Mouse (Mus musculus): ENCODE data around the gene 4931440F15Rik.

The 4931440F15Rik gene

GRCm38 (mm10) chr11:29801432-29802427 lies 23.7 kb downstream of the 4931440F15Rik start:
- DNase-seq (ENCODE audit: low read depth, low spot score) = no peak

- no peak for DNase-seq (ENCODE audit: low read depth, low spot score)
These were observed 25.6 kb downstream of the 4931440F15Rik start for GRCm38 (mm10) chr11:29799839-29800238.

GRCm38 (mm10) chr11:29795106-29795505 lies 30.4 kb downstream of the 4931440F15Rik start:
- DNase-seq (ENCODE audit: low read depth, low spot score) = no peak

- DNase-seq (ENCODE audit: low read depth, low spot score) = no peak
These were observed 31.0 kb downstream of the 4931440F15Rik start for GRCm38 (mm10) chr11:29794475-29794874.

GRCm38 (mm10) chr11:29790796-29791195 lies 34.7 kb downstream of the 4931440F15Rik start:
- no peak for DNase-seq (ENCODE audit: low read depth, low spot score)

- DNase-seq (ENCODE audit: low read depth, low spot score) = no peak
These were observed 36.4 kb downstream of the 4931440F15Rik start for GRCm38 (mm10) chr11:29788921-29789638.

GRCm38 (mm10) chr11:29788499-29788898 lies 37.0 kb downstream of the 4931440F15Rik start:
- no peak for DNase-seq (ENCODE audit: low read depth, low spot score)

- no peak for DNase-seq (ENCODE audit: low read depth, low spot score)
These were observed 38.0 kb downstream of the 4931440F15Rik start for GRCm38 (mm10) chr11:29787473-29787872.

- DNase-seq (ENCODE audit: low read depth, low spot score) = no peak
These were observed 38.8 kb downstream of the 4931440F15Rik start for GRCm38 (mm10) chr11:29786583-29787219.

- peak; percentile 41 for DNase-seq (ENCODE audit: low read depth, low spot score)
These were observed 46.0 kb downstream of the 4931440F15Rik start for GRCm38 (mm10) chr11:29779409-29780026.

GRCm38 (mm10) chr11:29778936-29779335 lies 46.5 kb downstream of the 4931440F15Rik start:
- DNase-seq (ENCODE audit: low read depth, low spot score) = no peak

- no peak for DNase-seq (ENCODE audit: low read depth, low spot score)
These were observed 47.5 kb downstream of the 4931440F15Rik start for GRCm38 (mm10) chr11:29777964-29778363.

- DNase-seq (ENCODE audit: low read depth, low spot score) = no peak
These were observed 50.7 kb downstream of the 4931440F15Rik start for GRCm38 (mm10) chr11:29774760-29775159.

- no peak for DNase-seq (ENCODE audit: low read depth, low spot score)
These were observed 51.2 kb downstream of the 4931440F15Rik start for GRCm38 (mm10) chr11:29774296-29774695.

All from ES-CJ7 (cell line).